Mouse (Mus musculus) ES-Bruce4 (cell line): ENCODE data around the gene Wwp2. TPM values are rescaled to one million over a fixed set of nuclear protein-coding genes. Genes with fewer than 3 reads are reported as not detected.

Source experiments
- H3K27ac ChIP-seq: 2 replicates; pipeline ENCODE4 v1.5.1; 2012; ENCODE audit warnings: low read length, inconsistent platforms; ENCODE audit not compliant: insufficient read depth
- H3K27me3 ChIP-seq: 2 replicates; pipeline ENCODE4 v1.6.1; 2012; ENCODE audit warnings: mild to moderate bottlenecking, low read length, inconsistent platforms; ENCODE audit not compliant: control insufficient read depth, poor library complexity, insufficient read depth, severe bottlenecking
- H3K36me3 ChIP-seq: 2 replicates; pipeline ENCODE4 v1.6.1; 2012; ENCODE audit warnings: inconsistent platforms, mild to moderate bottlenecking, low read length, moderate library complexity; ENCODE audit not compliant: control insufficient read depth, poor library complexity, insufficient read depth, severe bottlenecking
- H3K4me1 ChIP-seq: one replicate; pipeline ENCODE4 v1.8.1; 2011; ENCODE audit warnings: low read length; ENCODE audit not compliant: control insufficient read depth, insufficient read depth
- H3K4me3 ChIP-seq: 2 replicates; pipeline ENCODE4 v1.5.1; 2011; ENCODE audit warnings: low read depth, mild to moderate bottlenecking, low read length
- H3K9ac ChIP-seq: 2 replicates; pipeline ENCODE4 v1.6.1; 2012; ENCODE audit warnings: low read depth, mild to moderate bottlenecking, inconsistent platforms; ENCODE audit not compliant: poor library complexity, severe bottlenecking
- H3K9me3 ChIP-seq: replicated peaks from 2 replicates; pipeline ENCODE4 v1.6.1; 2012; ENCODE audit warnings: mild to moderate bottlenecking, low read length, inconsistent platforms; ENCODE audit not compliant: control insufficient read depth, poor library complexity, insufficient read depth, severe bottlenecking
- CTCF ChIP-seq: IDR thresholded peaks from one replicate; pipeline ENCODE4 v1.8.1; 2011; ENCODE audit warnings: low read depth, low read length
- EP300 ChIP-seq: IDR thresholded peaks from 2 replicates; pipeline ENCODE4 v1.6.1; 2011; ENCODE audit warnings: low read depth, low read length; ENCODE audit not compliant: insufficient read depth
- POLR2A ChIP-seq: IDR thresholded peaks from one replicate; pipeline ENCODE4 v1.8.1; 2011; ENCODE audit warnings: low read length; ENCODE audit not compliant: insufficient read depth
- polyA plus RNA-seq: library from polyadenylated mRNA; stranded (reverse); fragments of >200 nt; gene quantifications from 2 replicates; pipeline ENCODE4 v1.2.4, GENCODE M21; 2011; ENCODE audit warnings: low read depth; ENCODE audit not compliant: missing spikeins, insufficient read depth, insufficient read length

The Wwp2 gene
- polyA plus RNA-seq, 1 experiment = 48.7 TPM

GRCm38 (mm10) chr8:107462423-107462822 lies 26.3 kb downstream of the Wwp2 start:
- H3K9ac ChIP-seq = no peak overlapping the region
- no peaks in the 10 kb centered on the region for H3K4me1 ChIP-seq
- H3K27ac ChIP-seq = no peak overlapping the region
- H3K36me3 ChIP-seq = peaks cover 8% of the 10 kb centered on the region
- H3K4me3 ChIP-seq = no peak overlapping the region
- no peak for TF ChIP-seq EP300
- no peak for TF ChIP-seq CTCF
- TF ChIP-seq POLR2A = no peak
- no peaks in the 10 kb centered on the region for H3K9me3 ChIP-seq
- H3K27me3 ChIP-seq = no peaks in the 10 kb centered on the region

- no peak overlapping the region for H3K9ac ChIP-seq
- H3K9me3 ChIP-seq = no peaks in the 10 kb centered on the region
- TF ChIP-seq CTCF (no peak), POLR2A (no peak), EP300 (no peak)
- H3K4me3 ChIP-seq = no peak overlapping the region
- H3K36me3 ChIP-seq = no peaks in the 10 kb centered on the region; the same call in none of the 2 replicates
- no peak overlapping the region for H3K27ac ChIP-seq
- no peaks in the 10 kb centered on the region for H3K4me1 ChIP-seq
- H3K27me3 ChIP-seq = no peaks in the 10 kb centered on the region
These were observed 29.3 kb downstream of the Wwp2 start for GRCm38 (mm10) chr8:107465332-107465990.

- H3K4me1 ChIP-seq = no peaks in the 10 kb centered on the region
- no peak overlapping the region for H3K27ac ChIP-seq
- no peak overlapping the region for H3K9ac ChIP-seq
- H3K36me3 ChIP-seq = no peaks in the 10 kb centered on the region; the same call in none of the 2 replicates
- H3K4me3 ChIP-seq = no peak overlapping the region
- no peak for TF ChIP-seq EP300
- TF ChIP-seq CTCF = no peak
- no peak for TF ChIP-seq POLR2A
- H3K27me3 ChIP-seq = no peaks in the 10 kb centered on the region
- H3K9me3 ChIP-seq = no peaks in the 10 kb centered on the region
These were observed 30.5 kb downstream of the Wwp2 start for GRCm38 (mm10) chr8:107466642-107467041.

GRCm38 (mm10) chr8:107468811-107469302 lies 32.7 kb downstream of the Wwp2 start:
- Histone ChIP-seq H3K4me1 (no peaks in the 10 kb centered on the region), H3K27me3 (no peaks in the 10 kb centered on the region), H3K27ac (no peak overlapping the region), H3K9me3 (no peaks in the 10 kb centered on the region), H3K4me3 (no peak overlapping the region), H3K36me3 (peaks cover 6% of the 10 kb centered on the region; the same call in 1 of the 2 replicates), H3K9ac (no peak overlapping the region)
- TF ChIP-seq CTCF (no peak), EP300 (no peak), POLR2A (no peak)

GRCm38 (mm10) chr8:107470302-107470701 lies 34.1 kb downstream of the Wwp2 start:
- H3K9ac ChIP-seq = no peak overlapping the region
- H3K27me3 ChIP-seq = no peaks in the 10 kb centered on the region
- H3K27ac ChIP-seq = no peak overlapping the region
- H3K4me1 ChIP-seq = no peaks in the 10 kb centered on the region
- H3K4me3 ChIP-seq = no peak overlapping the region
- TF ChIP-seq CTCF = no peak
- no peak for TF ChIP-seq EP300
- TF ChIP-seq POLR2A = no peak
- no peaks in the 10 kb centered on the region for H3K9me3 ChIP-seq
- H3K36me3 ChIP-seq = peaks cover 7% of the 10 kb centered on the region

- H3K9me3 ChIP-seq = no peaks in the 10 kb centered on the region
- no peak overlapping the region for H3K9ac ChIP-seq
- H3K4me1 ChIP-seq = no peaks in the 10 kb centered on the region
- peaks cover 9% of the 10 kb centered on the region for H3K36me3 ChIP-seq
- no peak for TF ChIP-seq POLR2A
- TF ChIP-seq CTCF = no peak
- no peak for TF ChIP-seq EP300
- no peak overlapping the region for H3K27ac ChIP-seq
- H3K27me3 ChIP-seq = no peaks in the 10 kb centered on the region
- no peak overlapping the region for H3K4me3 ChIP-seq
These were observed 36.4 kb downstream of the Wwp2 start for GRCm38 (mm10) chr8:107472403-107473100.
